Mouse (Mus musculus) neural tube, embryonic 11.5 days (tissue): ENCODE results near the gene Tmem230. TPM values are rescaled to one million over a fixed set of nuclear protein-coding genes. Genes with fewer than 3 reads are reported as not detected.

Experiments used
- ATAC-seq: fragments of 200-750 bp; cut with Nextera tagmentation; 2 replicates; pipeline ENCODE4 v1.8.0; 2017; ENCODE audit warnings: moderate number of reproducible peaks, mild to moderate bottlenecking, moderate TSS enrichment, moderate library complexity; ENCODE audit not compliant: insufficient read depth, low FRiP score, low TSS enrichment
- DNase-seq: peaks from one replicate; pipeline ENCODE4 v3.0.0-alpha.2; 2015; ENCODE audit warnings: low spot score
- H3K27ac ChIP-seq: fragments of 300-500 bp; sonication (generic); 2 replicates; pipeline ENCODE4 v1.5.1; 2014; ENCODE audit warnings: low read depth, mild to moderate bottlenecking, low read length
- H3K27me3 ChIP-seq: fragments of 300-500 bp; sonication (generic); 2 replicates; pipeline ENCODE4 v1.6.1; 2014; ENCODE audit warnings: mild to moderate bottlenecking, low read length, mixed read lengths; ENCODE audit not compliant: control insufficient read depth, insufficient read depth
- H3K36me3 ChIP-seq: fragments of 300-500 bp; sonication (generic); 2 replicates; pipeline ENCODE4 v1.6.1; 2014; ENCODE audit warnings: mild to moderate bottlenecking, low read length, moderate library complexity, mixed read lengths; ENCODE audit not compliant: control insufficient read depth, insufficient read depth
- H3K4me1 ChIP-seq: fragments of 300-500 bp; sonication (generic); 2 replicates; pipeline ENCODE4 v1.6.1; 2014; ENCODE audit warnings: low read length, mixed read lengths; ENCODE audit not compliant: control insufficient read depth, insufficient read depth
- H3K4me2 ChIP-seq: fragments of 300-500 bp; sonication (generic); 2 replicates; pipeline ENCODE4 v1.6.1; 2014; ENCODE audit warnings: low read depth, mild to moderate bottlenecking, moderate library complexity
- H3K4me3 ChIP-seq: fragments of 300-500 bp; sonication (generic); 2 replicates; pipeline ENCODE4 v1.5.1; 2014; ENCODE audit warnings: low read depth, low read length
- H3K9ac ChIP-seq: fragments of 300-500 bp; sonication (generic); 2 replicates; pipeline ENCODE4 v1.6.1; 2014; ENCODE audit warnings: mild to moderate bottlenecking, low read length
- H3K9me3 ChIP-seq: fragments of 300-500 bp; sonication (generic); 2 replicates; pipeline ENCODE4 v1.6.1; 2016; ENCODE audit warnings: low read length; ENCODE audit not compliant: control insufficient read depth
- WGBS: fragments of 180-500 bp; shearing (Covaris S2); extraction: QIAGEN DNeasy Blood & Tissue Kit; methylation state at CpG from one replicate; pipeline ENCODE4 v1.1.7; 2014; 5-methylcytosine and 5-hydroxymethylcytosine counted together
- polyA plus RNA-seq: library from polyadenylated mRNA; unstranded; fragments of >200 nt; fragmentation: Nextera tagmentation; extraction: Ambion mirVana; gene quantifications from 2 replicates; pipeline ENCODE4 v1.2.1, GENCODE M21; 2014

Gene Tmem230
- polyA plus RNA-seq, 1 experiment from 2014 or later, result 58.8 TPM

DNA sequence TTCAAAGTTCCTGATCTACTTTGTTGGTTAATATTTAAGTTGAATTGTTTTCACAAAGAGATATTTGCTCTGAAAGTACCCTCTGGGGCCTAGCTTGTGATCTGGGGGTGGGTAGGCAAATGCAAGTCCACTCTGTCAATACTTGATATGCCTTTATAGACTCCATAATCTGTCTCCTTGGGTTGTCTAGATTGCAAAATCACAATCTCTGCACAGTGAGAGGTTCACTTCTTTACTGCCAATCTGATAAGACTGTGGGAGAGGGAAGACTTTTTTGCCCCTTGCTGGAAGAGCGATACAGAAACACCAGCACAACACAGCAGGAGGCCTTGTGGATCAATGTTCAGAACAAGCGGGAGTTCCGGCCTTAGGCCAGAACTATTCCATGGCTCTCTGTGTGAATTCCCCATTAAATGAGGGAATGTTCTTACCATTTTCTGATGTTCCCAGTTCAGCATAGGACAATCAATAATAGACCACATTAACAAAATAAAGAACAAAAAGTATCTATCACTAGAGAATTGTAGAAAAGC, 15.1 kb downstream of the Tmem230 start:
- H3K27me3 ChIP-seq, result no peaks in the 10 kb centered on the region
- H3K4me1 ChIP-seq, result no peaks in the 10 kb centered on the region
- no peak overlapping the region for H3K4me3 ChIP-seq
- no peak for DNase-seq
- H3K9ac ChIP-seq, result no peak overlapping the region
- no peaks in the 10 kb centered on the region for H3K36me3 ChIP-seq
- H3K4me2 ChIP-seq, result no peak overlapping the region
- no peaks in the 10 kb centered on the region for H3K9me3 ChIP-seq
- 75% methylated on average over 3 of the region's 3 CpGs for WGBS
- no peak for ATAC-seq
- no peak overlapping the region for H3K27ac ChIP-seq

DNA sequence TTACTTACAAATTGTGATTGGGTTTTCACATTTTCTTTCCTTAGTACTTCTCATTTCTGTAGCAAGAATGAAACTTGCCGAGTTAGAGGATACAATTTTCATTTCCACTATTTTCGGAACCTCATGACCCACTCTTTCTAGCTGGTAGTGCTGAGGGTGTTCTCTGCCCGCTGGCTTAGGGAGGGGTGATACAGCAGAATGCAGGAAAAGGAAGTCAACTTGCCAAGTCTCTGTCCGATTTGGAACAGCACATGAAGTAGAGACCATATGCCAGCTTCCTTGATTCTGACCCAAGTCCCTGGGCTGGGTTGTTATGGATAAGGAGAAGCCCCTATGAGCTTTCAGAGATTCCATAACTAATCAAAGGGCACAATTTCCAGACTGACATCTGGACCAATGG, 23.2 kb downstream of the Tmem230 start:
- 91% methylated on average over 4 of the region's 4 CpGs for WGBS
- Histone ChIP-seq H3K4me3 (no peak overlapping the region), H3K27me3 (no peaks in the 10 kb centered on the region), H3K4me1 (no peaks in the 10 kb centered on the region), H3K4me2 (no peak overlapping the region), H3K9ac (no peak overlapping the region), H3K27ac (no peak overlapping the region), H3K9me3 (no peaks in the 10 kb centered on the region), H3K36me3 (no peaks in the 10 kb centered on the region)
- no peak for ATAC-seq
- no peak for DNase-seq

DNA sequence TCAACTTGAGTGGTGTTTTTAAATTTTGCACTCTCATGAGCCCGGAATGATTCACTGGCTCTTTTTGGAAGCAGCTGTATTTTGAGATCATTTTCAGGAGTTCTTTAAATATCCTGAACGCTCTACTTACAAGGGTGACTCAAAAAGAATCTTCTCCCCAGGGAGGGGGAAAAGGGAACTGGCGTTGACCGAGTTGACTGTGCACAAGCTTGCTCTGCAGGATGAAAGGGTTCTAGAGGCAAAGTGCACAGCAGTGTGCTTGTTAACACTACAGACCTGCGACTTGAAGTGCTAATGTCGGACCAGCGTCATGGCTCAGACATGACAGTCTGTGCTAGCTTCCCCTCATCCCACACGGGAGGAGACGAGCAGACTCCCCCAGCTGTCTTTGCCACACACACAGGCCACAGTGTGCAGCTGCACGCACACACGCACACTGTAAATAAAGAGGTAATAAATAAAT, 26.0 kb downstream of the Tmem230 start:
- Histone ChIP-seq H3K4me3 (no peak overlapping the region), H3K4me2 (no peak overlapping the region), H3K27me3 (no peaks in the 10 kb centered on the region), H3K27ac (no peak overlapping the region), H3K36me3 (no peaks in the 10 kb centered on the region), H3K9me3 (no peaks in the 10 kb centered on the region), H3K9ac (no peak overlapping the region), H3K4me1 (no peaks in the 10 kb centered on the region)
- 78% methylated on average over 11 of the region's 11 CpGs for WGBS
- no peak for ATAC-seq
- DNase-seq, result no peak

DNA sequence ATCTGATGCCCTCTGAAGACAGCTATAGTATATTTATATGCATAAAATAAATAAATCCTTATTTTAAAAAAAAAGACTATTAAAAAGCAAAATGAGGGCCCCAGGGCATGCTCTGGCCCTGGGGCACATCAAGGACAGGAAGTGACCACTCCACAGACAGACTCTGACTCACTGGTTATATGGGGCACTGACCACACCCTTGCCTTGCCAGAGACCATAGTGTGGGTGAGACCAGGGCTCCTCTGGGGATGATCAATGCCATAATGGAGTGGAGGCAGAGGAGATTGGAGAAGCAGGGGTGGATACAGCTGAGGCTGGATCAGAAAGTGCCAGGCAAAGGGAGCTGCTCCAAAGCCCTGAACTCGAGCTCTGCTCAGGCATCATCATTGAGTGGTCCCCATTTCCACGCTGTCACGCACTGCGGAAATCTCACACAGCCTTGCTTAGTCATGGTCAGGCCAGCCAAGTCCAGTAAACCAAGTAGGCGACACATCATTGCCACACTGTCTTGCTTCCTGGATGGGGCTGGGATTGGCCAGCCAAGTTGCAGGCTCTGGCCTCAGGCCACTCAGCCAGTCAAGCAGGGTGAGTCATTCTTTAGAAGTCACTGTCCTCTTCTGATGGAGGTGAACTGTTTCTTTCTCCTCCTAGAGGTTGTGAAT, 35.5 kb downstream of the Tmem230 start:
- Histone ChIP-seq H3K4me2 (no peak overlapping the region), H3K4me3 (no peak overlapping the region), H3K27me3 (no peaks in the 10 kb centered on the region), H3K9me3 (no peaks in the 10 kb centered on the region), H3K36me3 (no peaks in the 10 kb centered on the region), H3K4me1 (no peaks in the 10 kb centered on the region), H3K27ac (no peak overlapping the region), H3K9ac (no peak overlapping the region)
- 79% methylated on average over 5 of the region's 5 CpGs for WGBS
- ATAC-seq (no peak), DNase-seq (no peak)

DNA sequence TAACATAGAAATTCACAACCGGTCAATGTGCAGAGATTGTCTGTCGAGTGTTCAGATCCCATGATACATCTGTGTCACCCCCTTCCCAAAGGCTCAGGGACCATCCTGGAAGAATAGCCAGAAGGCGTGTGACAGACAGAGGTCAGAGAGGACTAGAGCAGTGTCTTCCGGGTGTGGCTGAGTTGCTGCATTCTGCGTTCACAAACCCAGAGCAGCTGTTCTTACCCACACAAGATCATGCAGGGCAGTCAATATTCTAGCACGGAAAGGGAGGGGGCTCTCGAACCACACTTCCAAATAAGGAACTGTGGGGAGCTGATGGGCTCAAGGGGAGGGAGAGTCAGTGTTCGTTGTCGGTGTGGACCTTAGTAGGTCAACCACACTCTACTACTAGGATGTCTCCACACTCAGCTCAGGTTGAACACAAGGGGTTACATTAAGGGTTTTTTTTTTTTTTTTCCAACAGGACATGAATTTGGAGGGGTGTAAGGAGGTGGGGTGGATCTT, 36.7 kb downstream of the Tmem230 start:
- H3K4me3 ChIP-seq, result no peak overlapping the region
- no peak for DNase-seq
- no peak overlapping the region for H3K27ac ChIP-seq
- WGBS, result 91% methylated on average over 9 of the region's 9 CpGs
- H3K9ac ChIP-seq, result no peak overlapping the region
- ATAC-seq, result no peak
- H3K9me3 ChIP-seq, result no peaks in the 10 kb centered on the region
- H3K36me3 ChIP-seq, result no peaks in the 10 kb centered on the region
- H3K4me2 ChIP-seq, result no peak overlapping the region
- no peaks in the 10 kb centered on the region for H3K4me1 ChIP-seq
- no peaks in the 10 kb centered on the region for H3K27me3 ChIP-seq

DNA sequence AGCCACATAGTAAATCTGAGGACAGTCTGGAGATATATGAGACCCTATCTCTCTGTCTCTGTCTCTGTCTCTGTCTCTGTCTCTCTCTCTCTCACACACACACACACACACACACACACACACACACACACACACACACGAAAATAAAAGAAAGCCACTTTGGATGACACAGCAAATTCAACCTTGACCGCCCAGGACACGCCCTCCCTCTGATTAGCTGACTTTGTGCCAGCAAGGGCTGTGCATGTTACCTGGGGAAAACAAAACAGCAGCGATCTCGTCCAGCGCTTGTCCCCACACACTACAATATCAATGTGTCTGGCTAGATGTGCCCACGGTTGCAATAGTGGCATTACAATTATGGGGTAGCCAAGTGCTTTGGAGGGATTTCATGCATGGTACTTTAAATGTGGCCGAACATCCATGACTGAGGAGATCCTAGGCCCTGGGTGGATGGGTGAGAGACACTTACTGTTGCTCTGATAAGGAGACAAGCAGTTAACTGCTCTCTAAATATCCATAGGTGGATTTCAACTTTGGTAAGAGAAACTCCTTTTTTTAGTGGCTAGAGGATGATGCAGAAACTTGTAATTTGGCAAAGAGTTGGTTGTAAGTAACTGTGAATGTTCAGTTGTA, 39.2 kb downstream of the Tmem230 start:
- no peak overlapping the region for H3K27ac ChIP-seq
- no peaks in the 10 kb centered on the region for H3K4me1 ChIP-seq
- H3K9ac ChIP-seq, result no peak overlapping the region
- ATAC-seq, result no peak
- no peaks in the 10 kb centered on the region for H3K36me3 ChIP-seq
- no peak overlapping the region for H3K4me3 ChIP-seq
- H3K9me3 ChIP-seq, result no peaks in the 10 kb centered on the region
- no peaks in the 10 kb centered on the region for H3K27me3 ChIP-seq
- H3K4me2 ChIP-seq, result no peak overlapping the region
- WGBS, result 90% methylated on average over 8 of the region's 8 CpGs
- DNase-seq, result no peak

DNA sequence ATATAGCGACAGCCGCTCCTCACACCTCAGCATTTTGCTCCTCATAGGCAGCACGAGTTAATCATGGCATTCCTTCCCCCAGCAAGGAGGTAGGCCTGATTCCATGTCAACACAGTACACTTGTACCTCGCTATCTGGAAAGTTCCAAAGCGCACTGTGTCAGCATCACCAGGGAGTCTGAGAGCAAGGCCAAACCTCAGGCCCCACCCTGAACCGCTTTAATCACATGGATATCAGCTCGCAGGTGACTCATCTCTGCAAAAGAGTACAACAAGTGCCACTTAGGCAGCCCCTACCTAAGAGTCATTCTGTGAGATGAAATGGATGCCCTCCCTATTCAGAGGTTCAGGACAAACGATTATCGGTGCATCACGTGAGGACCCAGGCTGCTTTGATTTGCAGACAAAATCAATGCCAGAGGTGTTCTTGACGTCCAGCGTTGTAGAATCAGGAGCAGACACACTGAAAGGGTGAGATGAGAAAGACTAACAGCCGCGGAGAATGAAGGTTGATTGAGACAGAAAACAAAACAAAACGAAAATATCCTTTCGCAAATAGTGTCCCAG, 41.2 kb downstream of the Tmem230 start:
- Histone ChIP-seq H3K27ac (no peak overlapping the region), H3K9ac (no peak overlapping the region), H3K4me3 (no peak overlapping the region), H3K4me1 (no peaks in the 10 kb centered on the region), H3K27me3 (no peaks in the 10 kb centered on the region), H3K36me3 (no peaks in the 10 kb centered on the region), H3K4me2 (no peak overlapping the region), H3K9me3 (no peaks in the 10 kb centered on the region)
- DNase-seq (no peak), ATAC-seq (no peak)
- 91% methylated on average over 16 of the region's 16 CpGs for WGBS

DNA sequence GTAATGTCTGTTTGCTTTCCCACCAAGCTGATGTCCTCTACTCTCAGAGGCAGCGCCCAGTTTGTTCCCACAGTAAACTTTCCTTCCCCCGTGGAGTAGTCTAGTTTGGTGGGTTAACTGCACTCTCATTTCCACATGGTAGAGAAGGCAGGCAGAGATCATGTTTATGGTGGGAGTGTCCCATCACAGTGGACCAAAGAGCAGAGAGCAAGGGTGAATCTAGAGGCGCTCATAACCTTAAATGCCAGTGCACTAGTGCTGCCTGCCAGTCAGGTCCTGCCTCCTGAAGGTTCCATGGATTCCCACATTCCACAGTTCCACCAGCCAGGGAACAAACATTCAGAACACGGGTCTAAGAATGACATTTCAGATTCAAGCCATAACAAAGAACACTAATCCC, 42.1 kb downstream of the Tmem230 start:
- Histone ChIP-seq H3K27me3 (no peaks in the 10 kb centered on the region), H3K4me1 (no peaks in the 10 kb centered on the region), H3K4me2 (no peak overlapping the region), H3K9me3 (no peaks in the 10 kb centered on the region), H3K36me3 (no peaks in the 10 kb centered on the region), H3K27ac (no peak overlapping the region), H3K4me3 (no peak overlapping the region), H3K9ac (no peak overlapping the region)
- 78% methylated on average over 4 of the region's 4 CpGs for WGBS
- no peak for DNase-seq
- no peak for ATAC-seq
